Mouse (Mus musculus) monocyte, adult 5-6 weeks (primary cell): ENCODE data around the gene Chst11. TPM values are rescaled to one million over a fixed set of nuclear protein-coding genes. Genes with fewer than 3 reads are reported as not detected.
A peak's percentile ranks its signal among the peaks of the same experiment; 100 is the strongest.

Experiments
- ATAC-seq: fragments of 153-309, 156-312 bp; replicated peaks from 2 replicates; pipeline ENCODE4 v1.8.0; 2017; ENCODE audit warnings: mild to moderate bottlenecking; ENCODE audit not compliant: low TSS enrichment, insufficient number of reproducible peaks, severe bottlenecking, poor library complexity, low FRiP score
- total RNA-seq: library from RNA; stranded (forward); fragments of 200-1000, 200-491, 200-594 nt; gene quantifications from 3 replicates; pipeline ENCODE4 v1.2.3, GENCODE M21; 2017

Gene Chst11
- 9.0 to 18.3 TPM (median 9.7 TPM) in 3 replicates for total RNA-seq

- ATAC-seq: peak; percentile 60; the same call in 1 of the 2 replicates
Measured at GRCm38 (mm10) chr10:82984950-82985699, at the start of gene Chst11. Gene Chst11, plus strand, starts transcription at chr10:82985498.

GRCm38 (mm10) chr10:82935774-82936173, 49.5 kb upstream of the Chst11 start:
- ATAC-seq: no peak

GRCm38 (mm10) chr10:82953415-82953814, 31.9 kb upstream of the Chst11 start:
- ATAC-seq: no peak

DNA sequence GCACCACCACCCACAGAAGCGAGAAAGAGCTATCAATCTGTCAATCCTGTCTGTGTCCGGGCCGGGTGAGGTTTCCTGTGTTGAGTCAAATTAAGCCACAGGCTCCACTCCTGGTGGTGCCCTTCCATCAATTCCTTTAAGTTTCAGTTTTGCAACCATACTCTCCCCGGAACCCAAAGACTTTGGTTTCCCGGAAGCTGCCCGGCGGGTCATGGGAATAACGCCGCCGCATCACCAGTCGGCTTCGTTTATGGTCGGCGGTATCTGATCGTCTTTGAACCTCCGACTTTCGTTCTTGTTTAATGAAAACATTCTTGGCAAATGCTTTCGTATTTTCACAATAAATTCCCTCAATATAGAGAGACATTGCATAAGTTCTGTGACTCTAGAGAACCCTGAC, 30.2 kb upstream of the Chst11 start:
- peak; percentile 89 for ATAC-seq

GRCm38 (mm10) chr10:82958218-82958761, 27.0 kb upstream of the Chst11 start:
- ATAC-seq: peak; percentile 75

- no peak for ATAC-seq
Measured at GRCm38 (mm10) chr10:82959316-82959715, 26.0 kb upstream of the Chst11 start.

DNA sequence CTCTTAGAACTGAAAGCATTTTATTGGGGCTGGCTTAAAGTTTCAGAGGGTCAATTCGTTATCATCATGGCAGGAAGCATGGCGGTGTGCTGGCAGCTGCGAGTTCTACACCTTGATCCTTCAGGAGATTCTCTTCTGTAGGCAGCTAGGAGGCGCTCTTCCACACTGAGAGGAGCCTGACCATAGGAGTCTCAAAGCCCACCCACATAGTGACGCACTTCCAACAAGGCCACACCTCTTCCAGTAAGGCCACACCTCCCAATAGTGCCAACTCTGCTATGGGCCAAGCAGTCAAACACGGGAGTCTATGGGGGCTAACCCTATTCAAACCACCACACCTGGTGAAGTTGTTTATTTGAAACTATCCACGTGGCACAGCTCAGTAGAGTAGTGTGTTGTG, 24.0 kb upstream of the Chst11 start:
- 0 out of 2 replicates have a peak, but pooled peaks have one; percentile 34 for ATAC-seq

- no peak for ATAC-seq
Measured at GRCm38 (mm10) chr10:82962018-82962417, 23.3 kb upstream of the Chst11 start.

DNA sequence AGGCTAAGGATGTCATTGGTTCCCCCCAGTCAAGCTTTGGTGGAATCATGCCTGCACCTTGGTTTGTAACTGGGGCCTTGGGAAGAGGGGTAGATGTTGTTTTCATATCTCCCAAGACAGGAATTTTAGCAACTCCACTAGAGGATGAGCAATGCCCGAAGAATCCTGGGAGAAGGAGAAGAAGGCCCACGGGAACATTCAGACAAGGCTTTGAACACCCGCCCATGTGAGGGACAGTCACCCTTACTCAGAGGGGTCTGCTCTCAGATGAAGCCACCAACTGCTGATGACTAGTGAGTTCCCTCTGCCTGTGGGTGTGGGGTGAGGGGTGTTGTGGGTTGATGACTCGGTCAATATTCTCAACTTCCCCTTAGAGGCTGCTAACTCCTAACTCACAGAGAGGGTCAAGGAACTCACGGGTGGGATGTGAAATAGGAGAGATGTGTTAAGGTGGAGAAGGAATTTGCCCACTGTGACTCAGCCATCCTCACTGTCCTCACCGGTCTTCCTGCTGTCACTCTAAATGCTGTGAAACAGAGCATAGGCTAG, 22.8 kb upstream of the Chst11 start:
- ATAC-seq: 0 out of 2 replicates have a peak, but pooled peaks have one; percentile 22

- 0 out of 2 replicates have a peak, but pooled peaks have one; percentile 21 for ATAC-seq
Measured at GRCm38 (mm10) chr10:82964491-82964890, 20.8 kb upstream of the Chst11 start.

GRCm38 (mm10) chr10:82966672-82967071, 18.6 kb upstream of the Chst11 start:
- no peak for ATAC-seq

GRCm38 (mm10) chr10:82969612-82970011, 15.7 kb upstream of the Chst11 start:
- ATAC-seq: 0 out of 2 replicates have a peak, but pooled peaks have one; percentile 45

GRCm38 (mm10) chr10:82971549-82971948, 13.7 kb upstream of the Chst11 start:
- ATAC-seq: no peak

GRCm38 (mm10) chr10:82974201-82974600, 11.1 kb upstream of the Chst11 start:
- ATAC-seq: peak; percentile 84

GRCm38 (mm10) chr10:82974627-82975177, 10.6 kb upstream of the Chst11 start:
- ATAC-seq: no peak

GRCm38 (mm10) chr10:82975806-82976205, 9.5 kb upstream of the Chst11 start:
- ATAC-seq: no peak

GRCm38 (mm10) chr10:82982286-82982685, 3.0 kb upstream of the Chst11 start:
- ATAC-seq: 0 out of 2 replicates have a peak, but pooled peaks have one; percentile 31

- no peak for ATAC-seq
Measured at GRCm38 (mm10) chr10:82985700-82986131, 418 bp downstream of the Chst11 start.

- ATAC-seq: no peak
Measured at GRCm38 (mm10) chr10:82986251-82986992, 1.1 kb downstream of the Chst11 start.
